Mouse (Mus musculus): Measurements from ENCODE around the gene Slc24a2. TPM values are rescaled to one million over a fixed set of nuclear protein-coding genes. Genes with fewer than 3 reads are reported as not detected.

The Slc24a2 gene
- polyA plus RNA-seq, 1 experiment, result 0.03 TPM

- TF ChIP-seq POLR2A (IDR thresholded peaks at IDR 0.05; ENCODE audit: control insufficient read depth, extremely low read depth, insufficient read depth, low read length, poor library complexity) (no peak), CTCF (IDR thresholded peaks at IDR 0.05; ENCODE audit: borderline replicate concordance, control insufficient read depth, extremely low read depth, insufficient read depth, low read length, poor library complexity) (no peak)
- WGBS, result 89% methylated on average over 4 of the region's 4 CpGs
- DNase-seq, result no peak
- Histone ChIP-seq H3K27me3 (ENCODE audit: control insufficient read depth, insufficient read depth, low read length) (no peaks in the 10 kb centered on the region), H3K36me3 (ENCODE audit: control insufficient read depth, insufficient read depth, low read length) (no peaks in the 10 kb centered on the region), H3K4me3 (ENCODE audit: control insufficient read depth, insufficient read depth, low read length) (no peak overlapping the region), H3K4me1 (replicated peaks; ENCODE audit: control insufficient read depth, insufficient read depth, low read length) (no peaks in the 10 kb centered on the region), H3K27ac (ENCODE audit: control insufficient read depth, insufficient read depth, low read length) (no peak overlapping the region)
Measured at GRCm38 (mm10) chr4:87079305-87079704, 151.0 kb downstream of the Slc24a2 start.

GRCm38 (mm10) chr4:87078726-87079125 lies 151.6 kb downstream of the Slc24a2 start:
- WGBS, result 61% methylated on average over 2 of the region's 2 CpGs
- TF ChIP-seq POLR2A (IDR thresholded peaks at IDR 0.05; ENCODE audit: control insufficient read depth, extremely low read depth, insufficient read depth, low read length, poor library complexity), result no peak
- DNase-seq, result no peak

GRCm38 (mm10) chr4:87075761-87076160 lies 154.5 kb downstream of the Slc24a2 start:
- H3K36me3 ChIP-seq (ENCODE audit: control insufficient read depth, insufficient read depth, low read length), result no peaks in the 10 kb centered on the region
- no peaks in the 10 kb centered on the region for H3K27me3 ChIP-seq (ENCODE audit: control insufficient read depth, insufficient read depth, low read length)
- TF ChIP-seq CTCF (IDR thresholded peaks at IDR 0.05; ENCODE audit: borderline replicate concordance, control insufficient read depth, extremely low read depth, insufficient read depth, low read length, poor library complexity), result no peak
- no peak for TF ChIP-seq POLR2A (IDR thresholded peaks at IDR 0.05; ENCODE audit: control insufficient read depth, extremely low read depth, insufficient read depth, low read length, poor library complexity)
- H3K4me3 ChIP-seq (ENCODE audit: control insufficient read depth, insufficient read depth, low read length), result no peak overlapping the region
- 65% methylated on average over 3 of the region's 3 CpGs for WGBS
- no peak overlapping the region for H3K27ac ChIP-seq (ENCODE audit: control insufficient read depth, insufficient read depth, low read length)
- DNase-seq, result no peak
- no peaks in the 10 kb centered on the region for H3K4me1 ChIP-seq (replicated peaks; ENCODE audit: control insufficient read depth, insufficient read depth, low read length)

More at GRCm38 (mm10) chr4:87078726-87079125, 151.6 kb downstream of the Slc24a2 start:
- Histone ChIP-seq H3K4me3 (ENCODE audit: control insufficient read depth, insufficient read depth, low read length) (no peak overlapping the region), H3K27me3 (ENCODE audit: control insufficient read depth, insufficient read depth, low read length) (no peaks in the 10 kb centered on the region), H3K4me1 (replicated peaks; ENCODE audit: control insufficient read depth, insufficient read depth, low read length) (no peaks in the 10 kb centered on the region), H3K36me3 (ENCODE audit: control insufficient read depth, insufficient read depth, low read length) (no peaks in the 10 kb centered on the region), H3K27ac (ENCODE audit: control insufficient read depth, insufficient read depth, low read length) (no peak overlapping the region)

DNA sequence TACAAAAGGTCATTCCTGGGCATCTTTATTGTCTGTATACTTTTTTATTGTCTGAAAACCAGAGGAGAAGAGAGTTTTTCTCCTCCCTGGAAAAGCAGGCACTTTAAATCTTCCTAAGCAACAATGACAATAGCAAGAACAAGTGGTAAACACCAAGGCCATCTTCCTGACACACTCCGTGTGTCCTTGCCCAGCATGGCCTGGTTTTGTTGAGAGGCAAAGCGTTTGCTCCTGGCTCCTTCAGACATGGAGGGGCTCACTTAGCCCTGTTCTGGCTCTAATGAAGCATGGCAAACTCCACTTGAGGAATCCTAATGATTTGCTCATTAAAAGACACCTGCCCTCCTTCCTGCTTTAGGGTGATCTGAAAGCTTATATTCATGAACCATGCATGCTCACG lies 162.2 kb downstream of the Slc24a2 start:
- DNase-seq, result no peak
- TF ChIP-seq POLR2A (IDR thresholded peaks at IDR 0.05; ENCODE audit: control insufficient read depth, extremely low read depth, insufficient read depth, low read length, poor library complexity), result no peak
- no peak for TF ChIP-seq CTCF (IDR thresholded peaks at IDR 0.05; ENCODE audit: borderline replicate concordance, control insufficient read depth, extremely low read depth, insufficient read depth, low read length, poor library complexity)
- H3K36me3 ChIP-seq (ENCODE audit: control insufficient read depth, insufficient read depth, low read length), result no peaks in the 10 kb centered on the region
- no peaks in the 10 kb centered on the region for H3K4me1 ChIP-seq (replicated peaks; ENCODE audit: control insufficient read depth, insufficient read depth, low read length)
- H3K4me3 ChIP-seq (ENCODE audit: control insufficient read depth, insufficient read depth, low read length), result no peak overlapping the region
- no peaks in the 10 kb centered on the region for H3K27me3 ChIP-seq (ENCODE audit: control insufficient read depth, insufficient read depth, low read length)
- 90% methylated on average over 3 of the region's 3 CpGs for WGBS
- no peak overlapping the region for H3K27ac ChIP-seq (ENCODE audit: control insufficient read depth, insufficient read depth, low read length)

- DNase-seq, result no peak
- Histone ChIP-seq H3K27ac (ENCODE audit: control insufficient read depth, insufficient read depth, low read length) (no peak overlapping the region), H3K4me3 (ENCODE audit: control insufficient read depth, insufficient read depth, low read length) (no peak overlapping the region), H3K27me3 (ENCODE audit: control insufficient read depth, insufficient read depth, low read length) (no peaks in the 10 kb centered on the region), H3K4me1 (replicated peaks; ENCODE audit: control insufficient read depth, insufficient read depth, low read length) (no peaks in the 10 kb centered on the region), H3K36me3 (ENCODE audit: control insufficient read depth, insufficient read depth, low read length) (no peaks in the 10 kb centered on the region)
- TF ChIP-seq CTCF (IDR thresholded peaks at IDR 0.05; ENCODE audit: borderline replicate concordance, control insufficient read depth, extremely low read depth, insufficient read depth, low read length, poor library complexity) (no peak), POLR2A (IDR thresholded peaks at IDR 0.05; ENCODE audit: control insufficient read depth, extremely low read depth, insufficient read depth, low read length, poor library complexity) (no peak)
- 95% methylated on average over 5 of the region's 5 CpGs for WGBS
Measured at GRCm38 (mm10) chr4:87065227-87065626, 165.1 kb downstream of the Slc24a2 start.

DNA sequence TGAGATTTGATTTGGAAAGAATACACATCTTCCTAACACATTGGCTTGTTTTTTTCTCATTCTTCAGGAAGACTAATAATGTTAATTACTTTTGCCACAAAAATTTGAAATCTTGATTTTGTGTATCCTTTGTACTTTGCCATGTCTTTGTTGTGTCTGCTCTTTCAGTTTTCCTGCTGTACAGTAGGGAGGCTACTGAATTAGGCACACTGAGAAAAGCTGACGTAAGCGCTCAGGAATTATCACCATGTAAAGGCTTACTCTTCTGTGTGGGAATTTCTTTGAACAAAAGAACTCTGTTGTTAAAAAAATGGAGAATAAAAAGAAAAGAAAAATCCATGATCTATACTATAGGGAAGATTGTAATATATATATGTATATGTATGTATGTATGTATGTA lies 165.7 kb downstream of the Slc24a2 start:
- no peaks in the 10 kb centered on the region for H3K27me3 ChIP-seq (ENCODE audit: control insufficient read depth, insufficient read depth, low read length)
- no peak overlapping the region for H3K4me3 ChIP-seq (ENCODE audit: control insufficient read depth, insufficient read depth, low read length)
- H3K4me1 ChIP-seq (replicated peaks; ENCODE audit: control insufficient read depth, insufficient read depth, low read length), result no peaks in the 10 kb centered on the region
- TF ChIP-seq CTCF (IDR thresholded peaks at IDR 0.05; ENCODE audit: borderline replicate concordance, control insufficient read depth, extremely low read depth, insufficient read depth, low read length, poor library complexity) (no peak), POLR2A (IDR thresholded peaks at IDR 0.05; ENCODE audit: control insufficient read depth, extremely low read depth, insufficient read depth, low read length, poor library complexity) (no peak)
- no peaks in the 10 kb centered on the region for H3K36me3 ChIP-seq (ENCODE audit: control insufficient read depth, insufficient read depth, low read length)
- WGBS, result 96% methylated on average over 2 of the region's 2 CpGs
- no peak for DNase-seq
- no peak overlapping the region for H3K27ac ChIP-seq (ENCODE audit: control insufficient read depth, insufficient read depth, low read length)

- TF ChIP-seq CTCF (IDR thresholded peaks at IDR 0.05; ENCODE audit: borderline replicate concordance, control insufficient read depth, extremely low read depth, insufficient read depth, low read length, poor library complexity) (no peak), POLR2A (IDR thresholded peaks at IDR 0.05; ENCODE audit: control insufficient read depth, extremely low read depth, insufficient read depth, low read length, poor library complexity) (no peak)
- H3K4me1 ChIP-seq (replicated peaks; ENCODE audit: control insufficient read depth, insufficient read depth, low read length), result no peaks in the 10 kb centered on the region
- no peak for DNase-seq
- no peak overlapping the region for H3K27ac ChIP-seq (ENCODE audit: control insufficient read depth, insufficient read depth, low read length)
- H3K4me3 ChIP-seq (ENCODE audit: control insufficient read depth, insufficient read depth, low read length), result no peak overlapping the region
- no peaks in the 10 kb centered on the region for H3K36me3 ChIP-seq (ENCODE audit: control insufficient read depth, insufficient read depth, low read length)
- 81% methylated on average over 6 of the region's 6 CpGs for WGBS
- H3K27me3 ChIP-seq (ENCODE audit: control insufficient read depth, insufficient read depth, low read length), result no peaks in the 10 kb centered on the region
Measured at GRCm38 (mm10) chr4:87062771-87063253, 167.5 kb downstream of the Slc24a2 start.
